Mouse (Mus musculus) lung, embryonic 16.5 days (tissue): ENCODE measurements around the gene Pde4a. TPM values are rescaled to one million over a fixed set of nuclear protein-coding genes. Genes with fewer than 3 reads are reported as not detected.

Experiments
- ATAC-seq: fragments of 200-750 bp; cut with Nextera tagmentation; 2 replicates; pipeline ENCODE4 v1.8.0; 2017; ENCODE audit warnings: low read depth, mild to moderate bottlenecking, moderate library complexity
- H3K27ac ChIP-seq: fragments of 300-500 bp; sonication (generic); 2 replicates; pipeline ENCODE4 v1.5.1; 2014; ENCODE audit warnings: mild to moderate bottlenecking, control low read depth, low read length
- H3K27me3 ChIP-seq: fragments of 300-500 bp; sonication (generic); 2 replicates; pipeline ENCODE4 v1.6.1; 2014; ENCODE audit warnings: low read depth, low read length, mixed read lengths; ENCODE audit not compliant: control insufficient read depth, insufficient read depth
- H3K36me3 ChIP-seq: fragments of 300-500 bp; sonication (generic); 2 replicates; pipeline ENCODE4 v1.6.1; 2014; ENCODE audit warnings: low read length; ENCODE audit not compliant: control insufficient read depth, insufficient read depth
- H3K4me1 ChIP-seq: fragments of 300-500 bp; sonication (generic); replicated peaks from 2 replicates; pipeline ENCODE4 v1.6.1; 2014; ENCODE audit warnings: low read length, mixed read lengths; ENCODE audit not compliant: control insufficient read depth, insufficient read depth
- H3K4me2 ChIP-seq: fragments of 300-500 bp; sonication (generic); 2 replicates; pipeline ENCODE4 v1.6.1; 2014; ENCODE audit warnings: low read depth, low read length, control low read depth
- H3K4me3 ChIP-seq: fragments of 300-500 bp; sonication (generic); 2 replicates; pipeline ENCODE4 v1.5.1; 2014; ENCODE audit warnings: mild to moderate bottlenecking, low read length, control low read depth
- H3K9ac ChIP-seq: fragments of 300-500 bp; sonication (generic); 2 replicates; pipeline ENCODE4 v1.6.1; 2014; ENCODE audit warnings: low read length, control low read depth
- H3K9me3 ChIP-seq: fragments of 300-500 bp; sonication (generic); 2 replicates; pipeline ENCODE4 v1.6.1; 2016; ENCODE audit warnings: low read length; ENCODE audit not compliant: control insufficient read depth
- WGBS: fragments of 180-500 bp; shearing (Covaris S2); extraction: QIAGEN DNeasy Blood & Tissue Kit; methylation state at CpG from one replicate; pipeline ENCODE4 v1.1.7; 2014; 5-methylcytosine and 5-hydroxymethylcytosine counted together
- polyA plus RNA-seq: library from polyadenylated mRNA; unstranded; fragments of >200 nt; fragmentation: Nextera tagmentation; extraction: Ambion mirVana; gene quantifications from 2 replicates; pipeline ENCODE4 v1.2.1, GENCODE M21; 2015

Gene Pde4a
- polyA plus RNA-seq, 1 experiment from 2014 or later = 11.0 TPM

DNA sequence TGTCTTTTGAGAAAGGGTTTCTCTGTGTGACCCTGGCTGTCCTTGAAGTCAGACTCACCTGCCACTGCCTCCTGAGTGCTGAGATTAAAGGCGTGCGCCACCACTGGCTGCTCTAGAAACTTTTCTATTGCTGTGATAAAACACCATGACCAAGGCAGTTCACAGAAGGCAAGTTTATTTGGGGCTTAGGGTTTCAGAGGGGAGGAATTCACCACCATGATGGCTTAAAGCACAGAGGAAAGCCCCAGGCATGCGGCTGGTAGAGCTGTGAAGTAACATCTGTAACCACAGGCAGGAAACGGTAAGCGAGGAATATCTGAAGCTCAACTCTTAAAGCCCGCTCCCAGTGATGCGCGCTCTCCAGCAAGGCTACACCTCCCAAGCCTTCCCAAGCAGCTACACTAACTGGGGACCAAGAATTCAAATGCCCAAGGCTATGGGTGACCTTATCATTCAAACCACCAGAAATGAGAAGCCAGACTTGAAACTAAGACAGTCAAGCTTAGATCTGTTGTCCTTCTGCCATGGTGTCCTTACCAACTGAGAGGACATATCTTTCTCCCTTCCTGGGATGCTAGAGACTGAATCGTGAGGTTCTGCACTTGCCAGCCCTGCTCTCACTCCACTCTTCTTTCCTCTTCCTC, 32.3 kb upstream of the Pde4a start:
- H3K27me3 ChIP-seq = no peaks in the 10 kb centered on the region
- H3K9me3 ChIP-seq = no peaks in the 10 kb centered on the region
- no peak overlapping the region for H3K27ac ChIP-seq
- H3K36me3 ChIP-seq = no peaks in the 10 kb centered on the region; the same call in 1 of the 2 replicates
- H3K4me1 ChIP-seq = peaks cover 20% of the 10 kb centered on the region
- no peak overlapping the region for H3K4me3 ChIP-seq
- ATAC-seq = no peak
- 67% methylated on average over 9 of the region's 9 CpGs for WGBS
- no peak overlapping the region for H3K9ac ChIP-seq
- no peak overlapping the region for H3K4me2 ChIP-seq

DNA sequence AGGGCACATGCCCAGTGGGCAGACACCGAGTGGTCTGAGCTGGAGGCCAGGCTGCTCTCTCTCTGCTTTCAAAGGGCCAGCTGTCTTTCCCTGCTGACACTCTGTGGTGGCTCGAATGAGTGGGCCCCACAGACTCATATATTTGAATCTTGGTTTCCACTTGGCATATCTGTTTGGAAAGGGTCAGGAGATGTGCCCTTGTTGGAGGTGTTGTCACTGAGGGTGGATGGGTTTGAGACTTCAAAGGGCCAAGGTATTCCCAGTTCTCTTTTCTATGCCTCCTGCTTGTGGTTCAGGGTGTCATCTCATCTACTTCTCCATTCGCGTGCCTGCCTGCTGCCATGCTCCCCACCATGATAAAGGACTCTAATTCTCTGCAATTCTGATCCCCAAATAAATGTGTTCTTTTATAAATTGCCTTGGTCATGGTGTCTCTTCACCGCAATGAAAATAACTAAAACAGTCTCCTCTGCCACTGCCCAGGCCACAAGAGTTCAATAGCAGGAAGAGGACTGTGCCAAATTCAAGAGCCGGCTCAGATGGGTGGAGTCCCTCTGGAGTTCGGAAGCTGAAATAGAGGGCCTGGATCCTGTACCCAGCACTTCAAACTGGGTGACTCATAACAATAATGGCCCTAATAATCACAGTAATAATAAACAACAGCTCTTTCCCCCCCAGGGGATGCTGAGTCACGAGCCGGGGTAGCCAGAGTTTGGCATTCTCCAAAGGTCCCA, 30.8 kb upstream of the Pde4a start:
- H3K27ac ChIP-seq = peak overlapping the region; percentile 33

DNA sequence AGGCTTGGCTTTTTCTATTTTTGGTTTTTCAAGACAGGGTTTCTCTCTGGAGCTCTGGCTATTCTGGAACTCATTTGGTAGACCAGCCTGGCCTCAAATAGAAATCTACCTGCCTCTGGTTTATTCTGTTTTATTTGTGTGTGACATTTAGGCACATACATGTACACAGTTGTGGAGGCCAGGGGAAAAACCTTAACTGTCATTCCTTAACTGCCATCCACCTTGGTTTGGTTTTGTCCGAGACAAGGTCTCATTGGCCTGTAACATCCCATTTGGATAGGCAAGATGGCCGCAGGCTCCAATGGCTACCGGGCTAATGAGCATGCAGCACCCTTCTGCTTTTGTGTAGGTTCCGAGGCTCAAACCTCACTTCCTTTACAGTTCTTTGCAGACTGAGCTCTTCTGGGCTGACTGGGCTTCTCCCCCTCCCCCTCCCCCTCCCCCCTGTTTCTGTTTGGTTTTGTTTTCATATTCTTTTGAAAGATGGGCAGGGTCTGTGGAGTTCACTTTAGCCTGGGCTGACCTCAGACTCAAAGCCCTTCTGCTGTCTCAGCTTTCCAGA, 30.1 kb upstream of the Pde4a start:
- Histone ChIP-seq H3K4me2 (no peak overlapping the region), H3K27ac (peak overlapping the region; percentile 33)

More for the DNA sequence above, 30.8 kb upstream of the Pde4a start:
- 48% methylated on average over 9 of the region's 9 CpGs for WGBS
- Histone ChIP-seq H3K4me1 (peaks cover 20% of the 10 kb centered on the region), H3K4me2 (no peak overlapping the region), H3K27me3 (no peaks in the 10 kb centered on the region), H3K9me3 (no peaks in the 10 kb centered on the region), H3K9ac (no peak overlapping the region), H3K36me3 (peaks cover 11% of the 10 kb centered on the region), H3K4me3 (no peak overlapping the region)
- ATAC-seq = no peak

DNA sequence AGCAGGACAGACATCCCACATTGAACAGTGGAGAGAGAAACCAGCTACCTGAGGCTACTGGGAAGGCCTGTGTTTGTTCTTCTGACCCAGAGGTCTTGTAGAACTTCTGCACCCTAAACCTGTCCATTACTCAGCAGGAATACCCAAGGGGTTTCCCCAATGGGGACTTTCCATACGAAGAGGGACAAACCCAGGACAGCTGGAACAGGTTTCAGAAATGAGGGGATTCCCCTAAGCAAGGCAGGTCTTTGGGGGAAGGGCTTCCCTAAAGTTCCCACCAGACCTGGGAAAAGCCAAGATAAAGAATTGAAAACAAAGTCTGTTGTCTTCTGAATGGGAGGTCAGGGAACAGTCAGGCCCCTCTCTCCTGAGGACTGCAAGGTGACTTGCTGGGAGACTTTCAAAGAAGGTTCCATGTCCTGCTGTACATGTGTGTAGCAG, 29.6 kb upstream of the Pde4a start:
- Histone ChIP-seq H3K9ac (0 out of 2 replicates have a peak overlapping the region, but pooled peaks have one; percentile 9), H3K9me3 (no peaks in the 10 kb centered on the region), H3K4me1 (peaks cover 16% of the 10 kb centered on the region), H3K27me3 (no peaks in the 10 kb centered on the region), H3K4me3 (no peak overlapping the region), H3K36me3 (peaks cover 21% of the 10 kb centered on the region), H3K4me2 (no peak overlapping the region), H3K27ac (no peak overlapping the region)
- no peak for ATAC-seq
- WGBS = 56% methylated on average over 1 of the region's 1 CpGs

More for the DNA sequence above, 30.1 kb upstream of the Pde4a start:
- WGBS = 74% methylated on average over 4 of the region's 4 CpGs
- Histone ChIP-seq H3K4me3 (no peak overlapping the region), H3K4me1 (peaks cover 19% of the 10 kb centered on the region), H3K9me3 (no peaks in the 10 kb centered on the region), H3K27me3 (no peaks in the 10 kb centered on the region), H3K36me3 (peaks cover 16% of the 10 kb centered on the region), H3K9ac (no peak overlapping the region)
- ATAC-seq = no peak

DNA sequence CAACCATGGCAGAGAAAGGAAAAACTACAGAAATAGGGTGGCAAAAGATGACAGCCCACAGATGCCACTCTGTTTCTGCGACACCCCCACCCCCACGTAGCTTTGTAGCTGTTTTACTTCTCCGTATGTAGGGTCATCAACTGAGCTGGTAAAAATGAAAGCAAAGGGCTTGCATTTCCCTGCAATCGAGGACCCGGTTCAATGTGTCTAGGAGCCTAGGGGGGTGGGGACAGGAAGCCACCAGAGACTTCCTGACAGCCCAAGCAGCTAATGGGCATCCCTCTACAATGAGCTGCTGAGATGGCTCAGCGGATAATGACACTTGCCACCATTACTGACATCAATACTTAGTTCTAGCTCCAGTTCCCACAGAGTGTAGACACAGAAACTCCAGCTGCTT, 29.1 kb upstream of the Pde4a start:
- Histone ChIP-seq H3K27ac (no peak overlapping the region), H3K4me2 (no peak overlapping the region), H3K27me3 (no peaks in the 10 kb centered on the region), H3K9ac (no peak overlapping the region), H3K36me3 (peaks cover 24% of the 10 kb centered on the region), H3K9me3 (no peaks in the 10 kb centered on the region), H3K4me3 (no peak overlapping the region), H3K4me1 (peaks cover 16% of the 10 kb centered on the region)
- 71% methylated on average over 6 of the region's 6 CpGs for WGBS
- no peak for ATAC-seq

DNA sequence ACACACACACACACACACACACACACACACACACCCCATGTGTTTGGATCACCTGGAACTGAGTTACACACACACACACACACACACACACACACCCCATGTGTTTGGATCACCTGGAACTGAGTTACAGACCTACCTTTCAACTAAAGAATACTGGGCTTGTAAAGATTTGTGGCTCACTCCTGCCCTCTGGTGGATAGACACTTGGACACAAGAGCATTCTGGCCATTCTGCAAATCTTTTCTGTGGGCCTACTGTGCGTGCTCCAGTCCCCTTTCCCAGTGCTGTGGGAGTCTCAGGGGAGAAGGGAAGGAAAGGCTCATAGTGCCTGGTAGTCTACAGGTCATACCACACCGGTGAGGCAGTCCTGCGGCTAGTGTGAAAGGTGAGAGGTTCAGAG, 28.3 kb upstream of the Pde4a start:
- no peaks in the 10 kb centered on the region for H3K27me3 ChIP-seq
- H3K27ac ChIP-seq = no peak overlapping the region
- peaks cover 32% of the 10 kb centered on the region for H3K36me3 ChIP-seq
- peak; percentile 30; the same call in 1 of the 2 replicates for ATAC-seq
- peaks cover 16% of the 10 kb centered on the region for H3K4me1 ChIP-seq
- 45% methylated on average over 3 of the region's 3 CpGs for WGBS
- no peak overlapping the region for H3K4me2 ChIP-seq
- no peak overlapping the region for H3K4me3 ChIP-seq
- no peaks in the 10 kb centered on the region for H3K9me3 ChIP-seq
- H3K9ac ChIP-seq = no peak overlapping the region

DNA sequence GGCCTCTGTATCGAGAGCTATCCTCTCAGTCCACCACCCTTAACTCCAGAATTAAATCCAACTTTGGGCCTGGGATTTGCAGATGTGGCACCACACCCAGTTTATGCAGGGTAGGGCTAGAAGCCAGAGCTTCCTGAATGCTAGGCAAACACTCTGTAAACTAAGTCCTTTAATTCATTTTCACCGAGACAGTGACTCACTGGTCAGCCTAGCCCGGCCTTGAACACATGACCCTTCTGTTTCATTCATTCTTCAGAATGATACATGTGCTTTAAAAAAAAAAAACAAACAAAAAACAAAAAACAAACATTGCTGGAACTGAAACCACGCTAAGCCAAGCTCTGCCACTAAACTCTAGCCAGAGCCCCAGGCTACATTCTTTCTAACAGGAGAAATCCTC, 27.1 kb upstream of the Pde4a start:
- 76% methylated on average over 4 of the region's 4 CpGs for WGBS
- H3K36me3 ChIP-seq = peaks cover 40% of the 10 kb centered on the region

DNA sequence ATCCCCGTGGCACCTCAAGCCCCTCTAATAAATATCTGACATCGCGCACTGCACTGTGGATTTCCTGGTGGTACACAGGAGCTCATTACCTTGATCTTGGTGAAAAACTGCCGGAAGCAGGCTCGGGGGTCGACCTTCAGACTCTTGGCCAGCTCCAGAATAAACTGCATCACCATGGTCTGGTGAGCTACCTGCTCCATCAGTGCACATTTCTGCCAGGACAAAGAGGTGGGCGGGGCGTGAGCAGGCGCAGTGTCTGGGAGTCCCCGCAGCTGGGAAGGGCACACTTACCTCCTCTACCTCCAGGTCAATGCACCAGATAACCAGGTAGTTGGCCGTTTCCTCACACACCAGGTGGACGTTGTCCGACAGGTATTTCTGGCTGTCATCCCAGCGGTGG, 23.6 kb upstream of the Pde4a start:
- H3K4me2 ChIP-seq = no peak overlapping the region
- no peak overlapping the region for H3K9ac ChIP-seq
- H3K9me3 ChIP-seq = no peaks in the 10 kb centered on the region
- no peak overlapping the region for H3K27ac ChIP-seq
- no peak for ATAC-seq
- H3K4me3 ChIP-seq = no peak overlapping the region
- peaks cover 48% of the 10 kb centered on the region for H3K36me3 ChIP-seq
- H3K27me3 ChIP-seq = no peaks in the 10 kb centered on the region
- WGBS = 90% methylated on average over 14 of the region's 14 CpGs
- H3K4me1 ChIP-seq = peaks cover 8% of the 10 kb centered on the region

More for the DNA sequence above, 27.1 kb upstream of the Pde4a start:
- no peak for ATAC-seq
- Histone ChIP-seq H3K4me2 (no peak overlapping the region), H3K9me3 (no peaks in the 10 kb centered on the region), H3K27me3 (no peaks in the 10 kb centered on the region), H3K9ac (no peak overlapping the region), H3K4me3 (no peak overlapping the region), H3K27ac (no peak overlapping the region), H3K4me1 (peaks cover 16% of the 10 kb centered on the region)

DNA sequence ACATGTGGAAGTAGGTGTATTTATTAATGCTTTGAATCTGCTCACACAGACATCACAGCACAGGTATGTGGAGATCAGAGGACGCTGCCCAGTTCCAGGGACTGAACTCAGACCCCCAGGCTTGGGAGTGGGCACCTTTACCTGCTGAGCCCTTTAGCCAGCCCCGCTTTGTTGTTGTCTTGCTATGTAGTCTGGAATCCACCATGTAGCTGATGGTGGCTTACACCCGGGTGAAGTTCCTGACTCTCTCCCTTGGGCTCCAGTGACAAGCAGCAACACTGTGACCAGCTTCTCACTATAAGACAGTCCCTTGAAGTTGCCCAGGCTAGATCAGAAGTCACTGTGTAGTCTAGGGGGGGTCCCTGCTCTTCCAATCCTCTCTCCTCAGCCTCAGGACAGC, 21.2 kb upstream of the Pde4a start:
- Histone ChIP-seq H3K27ac (no peak overlapping the region), H3K27me3 (no peaks in the 10 kb centered on the region), H3K4me3 (no peak overlapping the region), H3K9me3 (no peaks in the 10 kb centered on the region), H3K4me1 (peaks cover 31% of the 10 kb centered on the region), H3K9ac (no peak overlapping the region), H3K4me2 (no peak overlapping the region), H3K36me3 (peaks cover 41% of the 10 kb centered on the region)
- WGBS = 97% methylated on average over 3 of the region's 3 CpGs
- ATAC-seq = no peak
